Mouse (Mus musculus) cerebellum, adult 18-20 months (tissue): ENCODE measurements around the gene Lrsam1.

Experiments used
- DNase-seq, 2 experiments: peaks; one replicate each; pipeline ENCODE4 v3.0.0; 2021

Lrsam1 gene

DNA sequence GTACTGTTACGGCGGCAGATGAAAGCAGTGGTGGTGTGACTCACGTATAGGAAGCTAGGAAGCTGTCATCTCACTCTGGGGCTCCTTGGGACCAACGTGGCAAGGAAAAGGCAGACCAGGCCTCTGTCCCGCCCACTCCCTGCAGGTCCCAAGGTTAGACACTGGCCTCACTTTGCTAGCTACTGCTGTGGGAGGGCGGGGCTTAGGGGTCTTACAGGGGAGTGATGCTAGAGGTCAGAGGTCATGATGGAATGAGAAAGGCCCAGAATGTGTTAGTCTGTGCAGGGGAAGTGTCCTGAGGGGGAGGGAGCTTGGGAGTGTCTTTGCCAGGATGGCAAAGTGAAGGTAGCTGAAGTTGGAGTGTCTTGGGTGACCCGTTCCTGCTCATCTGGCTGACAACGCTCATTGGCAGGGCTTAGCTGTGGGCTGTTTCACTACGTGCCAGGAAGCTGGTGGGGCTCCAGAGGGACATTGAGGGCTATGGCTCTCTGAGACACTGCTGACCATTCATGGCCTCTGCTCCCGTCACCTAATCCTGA, 37.0 kb downstream of the Lrsam1 start:
- DNase-seq: no peak

GRCm38 (mm10) chr2:32923551-32924250, 37.7 kb downstream of the Lrsam1 start:
- no peak for DNase-seq

- no peak for DNase-seq
Measured at GRCm38 (mm10) chr2:32922564-32922963, 38.9 kb downstream of the Lrsam1 start.

DNA sequence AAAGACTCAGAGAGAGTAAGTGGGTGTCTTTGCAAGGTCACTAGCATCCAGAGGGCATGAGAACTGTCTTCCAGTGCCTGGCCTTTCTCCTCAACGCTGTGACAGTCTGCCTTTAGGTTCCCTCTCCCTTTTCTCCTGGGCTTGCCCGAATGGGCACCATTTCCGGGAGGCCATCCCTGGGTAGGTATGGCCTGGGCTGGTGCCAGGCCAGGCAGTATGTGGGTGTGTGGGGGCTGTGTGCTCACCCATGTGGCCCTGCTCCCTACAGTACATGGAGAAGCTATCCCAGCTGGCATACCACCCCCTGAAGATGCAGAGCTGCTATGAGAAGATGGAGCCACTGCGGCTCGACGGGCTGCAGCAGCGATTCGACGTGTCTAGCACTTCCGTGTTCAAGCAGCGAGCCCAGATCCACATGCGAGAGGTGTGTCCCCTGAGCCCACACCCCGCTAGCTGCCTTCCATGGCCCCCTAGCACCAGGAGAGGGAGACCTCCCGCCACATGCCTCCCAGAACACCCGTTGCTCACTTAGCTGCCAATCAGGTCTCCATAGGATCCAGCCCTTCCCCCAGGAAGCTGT, 39.5 kb downstream of the Lrsam1 start:
- no peak for DNase-seq

GRCm38 (mm10) chr2:32921235-32921634, 40.2 kb downstream of the Lrsam1 start:
- no peak for DNase-seq

DNA sequence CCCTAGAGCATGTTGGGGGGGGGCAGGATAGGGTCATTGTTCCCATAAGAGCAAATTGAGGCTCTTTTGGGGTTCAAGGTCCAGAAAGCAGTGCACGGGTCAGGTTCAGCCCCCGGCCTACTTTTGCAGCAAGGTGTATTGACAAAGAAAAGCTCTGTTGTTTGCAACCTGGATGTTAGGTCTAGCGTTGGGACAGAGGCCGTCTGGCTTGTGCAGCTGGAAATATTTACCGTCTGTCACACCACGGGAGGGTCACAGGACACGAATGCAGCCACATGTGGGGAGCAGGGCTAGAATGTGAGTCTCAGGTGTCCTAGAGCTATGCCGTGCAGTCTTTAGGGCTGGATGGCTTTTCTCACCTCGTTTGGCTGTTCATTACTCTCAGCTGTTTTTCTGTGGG, 43.0 kb downstream of the Lrsam1 start:
- no peak for DNase-seq

DNA sequence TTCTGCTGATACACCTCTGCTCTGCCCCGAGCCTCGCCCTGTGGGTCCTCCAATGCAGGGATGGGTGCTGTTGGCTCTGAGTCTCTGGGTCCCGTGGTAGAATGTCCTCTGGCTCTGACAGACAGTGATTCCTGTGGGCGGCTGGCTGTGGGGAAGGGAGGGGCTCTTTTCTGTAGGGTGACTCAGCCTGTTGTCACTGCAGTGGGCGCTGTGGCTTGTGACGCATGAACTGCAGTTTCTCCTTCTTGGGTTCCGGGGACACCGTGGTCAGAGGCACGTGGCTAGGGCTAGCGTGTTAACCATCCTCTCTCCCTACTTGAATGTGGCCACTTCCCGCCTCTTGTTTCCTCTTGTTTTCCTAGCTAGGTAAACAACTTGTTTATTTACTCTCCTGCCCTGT, 43.9 kb downstream of the Lrsam1 start:
- DNase-seq: no peak

DNA sequence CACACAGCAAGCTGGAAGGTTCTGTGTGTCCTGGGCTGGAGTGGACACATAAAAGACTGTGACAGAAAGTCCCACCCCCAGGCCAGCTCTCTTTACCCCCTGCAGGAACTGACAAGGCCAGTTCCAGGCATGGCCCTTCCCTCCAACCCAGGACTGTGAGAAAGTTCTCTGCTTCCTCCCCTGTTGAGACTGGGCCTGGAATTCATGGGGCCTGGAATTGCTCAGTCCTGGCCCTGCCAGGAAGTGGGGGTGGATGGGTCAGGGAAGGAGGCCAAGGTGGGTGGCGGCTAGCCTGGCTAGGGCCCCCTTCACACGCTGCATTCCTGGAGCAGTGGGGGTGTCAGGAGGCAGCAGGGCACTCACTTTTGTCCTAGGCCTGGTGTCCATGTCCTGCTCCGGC, 46.5 kb downstream of the Lrsam1 start:
- DNase-seq: no peak

DNA sequence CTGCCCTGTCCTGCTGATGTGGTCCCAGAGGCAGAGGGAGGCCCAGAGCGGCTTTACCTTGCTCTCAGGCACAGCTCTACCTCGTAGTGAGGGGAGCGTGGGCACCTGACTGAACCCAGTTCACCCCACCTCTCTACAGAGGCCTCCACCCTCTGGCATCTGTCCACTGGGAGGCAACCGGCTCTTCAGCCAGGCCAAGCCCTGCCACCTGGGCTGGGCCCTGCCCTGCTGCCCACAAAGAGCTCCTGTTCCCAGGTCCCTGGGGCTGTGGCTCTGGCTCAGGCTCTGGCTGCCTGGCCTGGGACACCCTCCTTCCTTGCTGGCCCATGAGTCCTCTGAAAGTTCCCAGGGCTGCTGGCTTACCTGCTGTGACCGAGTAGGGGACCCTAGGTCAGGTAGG, 47.1 kb downstream of the Lrsam1 start:
- no peak for DNase-seq

GRCm38 (mm10) chr2:32912210-32912804, 49.1 kb downstream of the Lrsam1 start:
- DNase-seq: peak; percentile 76 to 88

- no peak for DNase-seq
Measured at GRCm38 (mm10) chr2:32911639-32912182, 49.7 kb downstream of the Lrsam1 start.

DNA sequence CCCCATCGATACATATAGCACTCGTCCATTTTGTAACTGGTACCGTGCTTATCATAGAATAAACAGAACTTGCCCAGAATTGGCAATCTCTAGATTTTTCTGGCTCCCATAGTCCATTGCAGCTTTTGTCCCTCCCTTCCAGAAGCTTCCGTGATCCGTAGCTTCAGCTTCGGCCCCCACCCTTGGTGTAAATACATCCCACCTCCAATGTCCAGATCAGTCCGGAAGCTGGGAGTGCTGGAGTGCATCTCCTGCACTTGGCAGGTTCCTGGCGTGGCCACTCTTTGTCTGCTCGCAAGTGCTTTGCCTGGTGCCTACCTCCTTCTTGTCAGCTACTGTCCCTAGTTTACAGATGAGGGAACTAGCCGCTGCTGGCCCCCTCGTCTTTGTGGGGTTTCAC, 52.6 kb downstream of the Lrsam1 start:
- no peak for DNase-seq

DNA sequence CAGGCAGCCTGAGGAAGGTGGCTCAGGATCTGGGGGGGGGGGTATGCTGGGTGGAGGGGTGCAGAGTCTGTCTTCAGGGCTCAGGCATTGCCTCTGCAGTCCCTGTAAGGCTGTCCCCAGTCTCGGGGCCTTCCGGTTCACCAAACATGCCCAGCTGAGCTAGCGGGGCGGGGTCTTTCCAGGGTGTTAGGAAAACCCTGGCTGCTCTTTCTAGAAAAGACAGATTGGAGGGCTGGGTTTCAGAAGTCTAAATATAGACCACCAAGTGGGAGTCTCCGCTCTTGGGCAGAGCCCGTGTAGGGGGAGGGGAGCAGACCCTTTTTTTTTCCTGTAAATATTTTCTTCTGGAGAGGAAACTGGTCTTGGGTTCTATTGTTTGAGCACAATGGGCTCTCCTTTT, 53.1 kb downstream of the Lrsam1 start:
- DNase-seq: no peak

DNA sequence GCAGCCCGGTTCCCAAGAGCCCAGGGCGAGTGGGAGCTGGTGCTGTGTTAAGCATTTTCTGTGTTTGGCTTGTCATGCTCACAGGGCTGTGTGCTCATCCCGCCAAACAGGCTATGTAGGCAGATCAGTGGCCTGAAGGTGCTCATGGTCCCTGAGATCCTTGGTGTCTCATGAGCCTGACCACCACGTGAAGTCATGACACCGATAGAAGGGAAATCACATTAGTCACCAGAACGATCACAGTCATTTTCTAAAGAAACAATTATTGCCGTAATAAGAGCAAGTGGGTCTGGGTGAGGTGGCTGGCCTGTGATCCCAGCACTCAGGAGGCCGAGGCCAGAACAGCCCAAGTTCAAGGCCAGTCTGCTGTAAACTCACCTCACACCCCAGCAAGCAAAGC, 54.0 kb downstream of the Lrsam1 start:
- DNase-seq: no peak

GRCm38 (mm10) chr2:32905297-32905696, 56.1 kb downstream of the Lrsam1 start:
- no peak for DNase-seq

- no peak for DNase-seq
Measured at GRCm38 (mm10) chr2:32904637-32905036, 56.8 kb downstream of the Lrsam1 start.

- DNase-seq: no peak
Measured at GRCm38 (mm10) chr2:32903470-32903869, 57.9 kb downstream of the Lrsam1 start.

DNA sequence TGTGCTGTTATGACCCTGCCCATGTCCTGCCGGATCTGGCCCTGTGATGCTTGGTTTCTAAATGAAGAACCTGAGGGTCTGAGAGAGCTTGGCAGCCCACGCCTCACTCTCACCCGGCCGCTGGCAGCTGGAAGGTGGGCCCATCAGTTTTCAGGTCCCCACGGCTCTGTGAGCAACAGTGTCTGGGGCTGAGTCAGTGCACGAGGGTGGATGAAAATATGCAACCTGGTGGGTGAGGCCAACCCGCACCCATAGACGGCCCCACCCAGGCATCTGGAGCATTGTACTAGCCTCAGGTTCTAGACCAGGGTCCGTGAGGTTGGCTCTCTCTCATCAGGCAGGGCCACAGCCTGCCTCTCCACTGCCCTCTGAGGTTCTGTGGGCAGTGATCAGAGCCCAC, 59.3 kb downstream of the Lrsam1 start:
- no peak for DNase-seq

DNA sequence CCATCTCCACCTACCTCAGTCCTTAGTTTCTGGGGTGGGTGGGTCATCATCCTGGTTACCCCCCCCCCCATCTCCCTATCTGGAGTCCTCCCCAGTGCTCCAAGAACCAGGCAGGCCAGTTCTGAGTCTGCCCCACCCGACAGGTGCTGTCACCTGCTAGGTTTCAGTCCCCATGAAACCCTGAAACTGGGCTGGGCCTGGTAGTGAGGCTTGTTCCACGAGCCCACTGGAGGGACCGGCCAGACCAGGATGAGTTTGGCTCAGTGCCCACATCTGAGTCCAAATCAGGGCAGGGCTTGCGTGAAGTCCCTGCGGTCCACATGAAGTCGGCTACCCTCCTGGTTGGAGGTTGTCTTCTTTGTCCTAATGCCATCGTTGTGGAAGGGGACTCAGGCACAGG, 62.4 kb downstream of the Lrsam1 start:
- no peak for DNase-seq

DNA sequence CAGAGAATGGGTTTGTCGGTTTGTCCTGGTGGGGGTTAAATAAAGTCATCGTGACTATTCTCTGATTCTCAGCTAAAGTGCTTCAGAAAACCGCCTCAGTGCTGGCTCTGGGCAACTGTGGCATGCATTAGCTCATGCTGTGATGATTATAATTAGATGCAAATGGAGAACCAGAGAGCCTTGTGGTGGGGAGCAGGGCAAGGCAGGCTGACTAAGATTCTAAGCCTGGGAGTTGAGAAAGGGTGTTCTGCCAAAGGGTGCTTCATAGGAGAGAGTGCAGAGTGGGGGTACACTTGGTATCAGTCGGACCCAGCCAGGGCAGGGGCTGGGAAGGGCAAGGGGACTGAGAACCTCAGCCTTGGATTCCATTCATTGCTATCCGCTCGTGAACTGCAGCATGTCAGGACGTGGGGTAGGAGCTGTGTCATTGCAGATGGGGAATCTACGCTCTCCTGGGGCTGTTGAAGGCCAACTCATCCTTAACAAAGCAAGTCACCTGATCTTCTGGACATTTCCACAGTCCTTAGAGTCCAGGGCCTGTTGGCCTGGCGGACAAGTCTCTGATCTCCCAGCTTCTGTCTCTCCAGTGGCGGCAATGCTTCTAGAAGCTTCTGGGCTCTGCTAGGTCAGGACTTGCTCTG, 64.8 kb downstream of the Lrsam1 start:
- DNase-seq: no peak

GRCm38 (mm10) chr2:32895606-32896106, 65.8 kb downstream of the Lrsam1 start:
- no peak for DNase-seq

- no peak for DNase-seq
Measured at GRCm38 (mm10) chr2:32894097-32894496, 67.3 kb downstream of the Lrsam1 start.

DNA sequence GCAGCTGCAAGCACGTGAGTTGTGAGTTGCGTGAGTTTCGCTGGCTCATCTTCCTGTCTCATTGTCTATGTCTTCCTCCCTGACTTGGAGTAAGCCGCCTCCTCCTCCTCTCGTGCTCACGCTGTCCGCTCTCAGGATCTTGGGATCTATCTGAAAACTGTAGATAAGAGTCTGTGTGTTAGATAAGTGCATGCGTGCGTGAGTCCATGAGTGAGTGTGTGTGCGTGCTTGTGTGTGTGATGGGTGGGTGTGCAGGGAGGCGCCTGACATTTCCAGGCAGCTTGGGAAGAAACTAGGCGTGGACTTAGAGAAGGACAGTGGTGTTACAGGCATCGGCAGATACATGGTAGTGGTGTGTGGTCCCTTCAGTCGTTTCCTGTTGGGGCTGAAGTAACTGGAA, 68.9 kb downstream of the Lrsam1 start:
- no peak for DNase-seq
